Mouse (Mus musculus): ENCODE data around the gene Lck. TPM values are rescaled to one million over a fixed set of nuclear protein-coding genes. Genes with fewer than 3 reads are reported as not detected.

The Lck gene
- polyA plus RNA-seq, 1 experiment: 2.1 TPM

GRCm38 (mm10) chr4:129502327-129502888, 71.0 kb downstream of the Lck start:
- H3K27me3 ChIP-seq (ENCODE audit: control insufficient read depth, insufficient read depth, insufficient read length): no peaks in the 10 kb centered on the region

GRCm38 (mm10) chr4:129500607-129501566, 72.6 kb downstream of the Lck start:
- no peaks in the 10 kb centered on the region for H3K27me3 ChIP-seq (ENCODE audit: control insufficient read depth, insufficient read depth, insufficient read length)
- H3ac ChIP-seq (ENCODE audit: control insufficient read depth, insufficient read length): no peak overlapping the region
- H3K36me3 ChIP-seq (ENCODE audit: control insufficient read depth, insufficient read depth): no peaks in the 10 kb centered on the region
- TF ChIP-seq SRF (IDR thresholded peaks at IDR 0.05; ENCODE audit: control insufficient read depth, insufficient read length, low read depth) (no peak), MYOD1 (IDR thresholded peaks at IDR 0.05; ENCODE audit: control insufficient read depth in 1 of 3, insufficient read length in 2 of 3, low read depth in 2 of 3) (no peak), CEBPB (IDR thresholded peaks at IDR 0.05; ENCODE audit: insufficient read depth, poor library complexity, severe bottlenecking) (no peak)
- peak overlapping the region; percentile 8 for H3K4me2 ChIP-seq (ENCODE audit: low read depth)
- no peak overlapping the region for H3K4me3 ChIP-seq
- H3K79me2 ChIP-seq (ENCODE audit: control insufficient read depth, insufficient read depth): no peaks in the 10 kb centered on the region

More at GRCm38 (mm10) chr4:129502327-129502888, 71.0 kb downstream of the Lck start:
- no peaks in the 10 kb centered on the region for H3K79me2 ChIP-seq (ENCODE audit: control insufficient read depth, insufficient read depth)
- TF ChIP-seq USF1 (IDR thresholded peaks at IDR 0.05; ENCODE audit: low read depth) (no peak), SRF (IDR thresholded peaks at IDR 0.05; ENCODE audit: control insufficient read depth, insufficient read length, low read depth) (no peak), TCF12 (IDR thresholded peaks at IDR 0.05; ENCODE audit: insufficient read depth, poor library complexity, severe bottlenecking) (no peak), E2F4 (IDR thresholded peaks at IDR 0.05; ENCODE audit: insufficient read depth) (no peak), MYOG (IDR thresholded peaks at IDR 0.05; ENCODE audit: control insufficient read depth in 1 of 3, insufficient read depth in 1 of 3, insufficient read length in 2 of 3, low read depth in 2 of 3) (no peak)
- no peak overlapping the region for H3K4me3 ChIP-seq
- no peaks in the 10 kb centered on the region for H3K36me3 ChIP-seq (ENCODE audit: control insufficient read depth, insufficient read depth)
- H3K4me2 ChIP-seq (ENCODE audit: low read depth): no peak overlapping the region
- H3ac ChIP-seq (ENCODE audit: control insufficient read depth, insufficient read length): no peak overlapping the region

- TF ChIP-seq E2F4 (IDR thresholded peaks at IDR 0.05; ENCODE audit: insufficient read depth): no peak
- TF ChIP-seq USF1 (IDR thresholded peaks at IDR 0.05; ENCODE audit: low read depth): no peak
- no peak for TF ChIP-seq TCF12 (IDR thresholded peaks at IDR 0.05; ENCODE audit: insufficient read depth, poor library complexity, severe bottlenecking)
- no peak for TF ChIP-seq MYOG (IDR thresholded peaks at IDR 0.05; ENCODE audit: control insufficient read depth in 1 of 3, insufficient read depth in 1 of 3, insufficient read length in 2 of 3, low read depth in 2 of 3)
- TF ChIP-seq REST (IDR thresholded peaks at IDR 0.05; ENCODE audit: insufficient read depth, insufficient read length): no peak
- TF ChIP-seq MAX (IDR thresholded peaks at IDR 0.05; ENCODE audit: low read depth): no peak
- no peak for TF ChIP-seq TCF3 (IDR thresholded peaks at IDR 0.05; ENCODE audit: insufficient read length, low read depth)
- no peak for TF ChIP-seq CEBPB (IDR thresholded peaks at IDR 0.05; ENCODE audit: insufficient read depth, poor library complexity, severe bottlenecking)
- TF ChIP-seq POLR2AphosphoS2 (IDR thresholded peaks at IDR 0.05; ENCODE audit: insufficient read length, low read depth): no peak
- no peak for TF ChIP-seq SRF (IDR thresholded peaks at IDR 0.05; ENCODE audit: control insufficient read depth, insufficient read length, low read depth)
- TF ChIP-seq POLR2A (IDR thresholded peaks at IDR 0.05; ENCODE audit: insufficient read length, low read depth): no peak
- TF ChIP-seq MYOD1 (IDR thresholded peaks at IDR 0.05; ENCODE audit: control insufficient read depth in 1 of 3, insufficient read length in 2 of 3, low read depth in 2 of 3): no peak
- Histone ChIP-seq H3K36me3 (ENCODE audit: control insufficient read depth, insufficient read depth) (no peaks in the 10 kb centered on the region), H3K4me3 (no peak overlapping the region), H3K27me3 (ENCODE audit: control insufficient read depth, insufficient read depth, insufficient read length) (no peaks in the 10 kb centered on the region), H3ac (ENCODE audit: control insufficient read depth, insufficient read length) (no peak overlapping the region), H3K79me2 (ENCODE audit: control insufficient read depth, insufficient read depth) (no peaks in the 10 kb centered on the region), H3K4me2 (ENCODE audit: low read depth) (no peak overlapping the region)
Measured at GRCm38 (mm10) chr4:129500017-129500416, 73.4 kb downstream of the Lck start.

- no peaks in the 10 kb centered on the region for H3K27me3 ChIP-seq (ENCODE audit: control insufficient read depth, insufficient read depth, insufficient read length)
- H3K4me3 ChIP-seq: no peak overlapping the region
- H3K79me2 ChIP-seq (ENCODE audit: control insufficient read depth, insufficient read depth): no peaks in the 10 kb centered on the region
- H3K36me3 ChIP-seq (ENCODE audit: control insufficient read depth, insufficient read depth): no peaks in the 10 kb centered on the region
- TF ChIP-seq TCF3 (IDR thresholded peaks at IDR 0.05; ENCODE audit: insufficient read length, low read depth) (no peak), MYOG (IDR thresholded peaks at IDR 0.05; ENCODE audit: control insufficient read depth in 1 of 3, insufficient read depth in 1 of 3, insufficient read length in 2 of 3, low read depth in 2 of 3) (no peak), USF1 (IDR thresholded peaks at IDR 0.05; ENCODE audit: low read depth) (no peak), MAX (IDR thresholded peaks at IDR 0.05; ENCODE audit: low read depth) (no peak), REST (IDR thresholded peaks at IDR 0.05; ENCODE audit: insufficient read depth, insufficient read length) (no peak), CEBPB (IDR thresholded peaks at IDR 0.05; ENCODE audit: insufficient read depth, poor library complexity, severe bottlenecking) (no peak), E2F4 (IDR thresholded peaks at IDR 0.05; ENCODE audit: insufficient read depth) (no peak)
- no peak overlapping the region for H3K4me2 ChIP-seq (ENCODE audit: low read depth)
- no peak overlapping the region for H3ac ChIP-seq (ENCODE audit: control insufficient read depth, insufficient read length)
Measured at GRCm38 (mm10) chr4:129498941-129499340, 74.5 kb downstream of the Lck start.

Other genes starting within 250 kb of the Lck start
- 137 TPM for gene Rbbp4, start 238.3 kb downstream of the Lck start, polyA plus RNA-seq (2012; fragmentation: generic; extraction: Trizol)
- 34.5 TPM for gene Zbtb8os, start 237.9 kb downstream of the Lck start, polyA plus RNA-seq (2012; fragmentation: generic; extraction: Trizol)
- gene Zbtb8a, start 195.5 kb downstream of the Lck start, polyA plus RNA-seq (2012; fragmentation: generic; extraction: Trizol): 5.8 TPM
- 0.04 TPM for gene Zbtb8b, start 132.8 kb downstream of the Lck start, polyA plus RNA-seq (2012; fragmentation: generic; extraction: Trizol)
- gene Bsdc1, start 112.1 kb downstream of the Lck start, polyA plus RNA-seq (2012; fragmentation: generic; extraction: Trizol): 22.9 TPM
- gene Tssk3, start 82.6 kb downstream of the Lck start, polyA plus RNA-seq (2012; fragmentation: generic; extraction: Trizol): not detected
- gene Fam229a, start 82.5 kb downstream of the Lck start, polyA plus RNA-seq (2012; fragmentation: generic; extraction: Trizol): 0.10 TPM
- gene Marcksl1, start 60.1 kb downstream of the Lck start, polyA plus RNA-seq (2012; fragmentation: generic; extraction: Trizol): 41.6 TPM
- 50.4 TPM for gene Hdac1, start 30.9 kb downstream of the Lck start, polyA plus RNA-seq (2012; fragmentation: generic; extraction: Trizol)
- gene Fam167b, start 4.9 kb upstream of the Lck start, polyA plus RNA-seq (2012; fragmentation: generic; extraction: Trizol): 0.10 TPM
- 358 TPM for gene Eif3i, start 27.0 kb upstream of the Lck start, polyA plus RNA-seq (2012; fragmentation: generic; extraction: Trizol)
- 220 TPM for gene Tmem234, start 27.0 kb upstream of the Lck start, polyA plus RNA-seq (2012; fragmentation: generic; extraction: Trizol)
- gene Dcdc2b, start 40.6 kb upstream of the Lck start, polyA plus RNA-seq (2012; fragmentation: generic; extraction: Trizol): 0.36 TPM
- gene Iqcc, start 45.5 kb upstream of the Lck start, polyA plus RNA-seq (2012; fragmentation: generic; extraction: Trizol): 20.1 TPM
- gene Ccdc28b, start 50.3 kb upstream of the Lck start, polyA plus RNA-seq (2012; fragmentation: generic; extraction: Trizol): 14.8 TPM
- 23.6 TPM for gene Txlna, start 67.4 kb upstream of the Lck start, polyA plus RNA-seq (2012; fragmentation: generic; extraction: Trizol)
- gene Kpna6, start 99.1 kb upstream of the Lck start, polyA plus RNA-seq (2012; fragmentation: generic; extraction: Trizol): 32.2 TPM
- 9.7 TPM for gene Tmem39b, start 123.2 kb upstream of the Lck start, polyA plus RNA-seq (2012; fragmentation: generic; extraction: Trizol)
- 40.4 TPM for gene Khdrbs1, start 168.7 kb upstream of the Lck start, polyA plus RNA-seq (2012; fragmentation: generic; extraction: Trizol)
- gene Ptp4a2, start 237.6 kb upstream of the Lck start, polyA plus RNA-seq (2012; fragmentation: generic; extraction: Trizol): 138 TPM

All from myocyte (in vitro differentiated cells).